Mouse (Mus musculus) embryonic facial prominence, embryonic 15.5 days (tissue): ENCODE measurements around the gene Ube2g2. TPM values are rescaled to one million over a fixed set of nuclear protein-coding genes. Genes with fewer than 3 reads are reported as not detected.
A peak's percentile ranks its signal among the peaks of the same experiment; 100 is the strongest.
"Not testable (repeated sequence)": the region's sequence is repeated elsewhere in the genome, so short reads cannot be mapped to it uniquely, and the experiment has no call there.

Experiments used
- ATAC-seq: fragments of 200-750 bp; cut with Nextera tagmentation; 2 replicates; pipeline ENCODE4 v1.8.0; 2017; ENCODE audit warnings: low read depth, moderate TSS enrichment; ENCODE audit not compliant: insufficient number of reproducible peaks, low FRiP score, low TSS enrichment
- H3K27ac ChIP-seq: fragments of 300-500 bp; sonication (generic); replicated peaks from 2 replicates; pipeline ENCODE4 v1.5.1; 2015; ENCODE audit warnings: mild to moderate bottlenecking, inconsistent platforms
- H3K27me3 ChIP-seq: fragments of 300-500 bp; sonication (generic); 2 replicates; pipeline ENCODE4 v1.6.1; 2015; ENCODE audit warnings: inconsistent platforms
- H3K36me3 ChIP-seq: fragments of 300-500 bp; sonication (generic); 2 replicates; pipeline ENCODE4 v1.6.1; 2015; ENCODE audit warnings: mild to moderate bottlenecking, inconsistent platforms
- H3K4me1 ChIP-seq: fragments of 300-500 bp; sonication (generic); 2 replicates; pipeline ENCODE4 v1.6.1; 2015; ENCODE audit warnings: inconsistent platforms
- H3K4me2 ChIP-seq: fragments of 300-500 bp; sonication (generic); replicated peaks from 2 replicates; pipeline ENCODE4 v1.6.1; 2015; ENCODE audit warnings: mild to moderate bottlenecking, inconsistent platforms
- H3K4me3 ChIP-seq: fragments of 300-500 bp; sonication (generic); replicated peaks from 2 replicates; pipeline ENCODE4 v1.5.1; 2015; ENCODE audit warnings: mild to moderate bottlenecking, inconsistent platforms
- H3K9ac ChIP-seq: fragments of 300-500 bp; sonication (generic); 2 replicates; pipeline ENCODE4 v1.6.1; 2015; ENCODE audit warnings: inconsistent platforms
- H3K9me3 ChIP-seq: fragments of 300-500 bp; sonication (generic); replicated peaks from 2 replicates; pipeline ENCODE4 v1.6.1; 2016; ENCODE audit warnings: inconsistent platforms
- WGBS: fragments of 180-500 bp; shearing (Covaris S2); methylation state at CpG from one replicate; pipeline ENCODE4 v1.1.7; 2015; 5-methylcytosine and 5-hydroxymethylcytosine counted together
- microRNA counts: library from miRNA; unstranded; fragments of <30 nt; microRNA quantifications from one replicate; lab custom pipeline; 2016
- microRNA-seq: library from miRNA; unstranded; fragments of <30 nt; microRNA quantifications from one replicate; pipeline ENCODE4, GENCODE M21; 2016; ENCODE audit warnings: borderline number of aligned reads
- polyA plus RNA-seq: library from polyadenylated mRNA; unstranded; fragments of >200 nt; fragmentation: Nextera tagmentation; extraction: Ambion mirVana; gene quantifications from 2 replicates; pipeline ENCODE4 v1.2.1, GENCODE M21; 2015

Ube2g2 gene
- polyA plus RNA-seq, 1 experiment from 2014 or later = 92.2 TPM

GRCm38 (mm10) chr10:77677562-77677961 is 55.5 kb downstream of the Ube2g2 start:
- peak; percentile 10; the same call in 1 of the 2 replicates for ATAC-seq
- H3K4me2 ChIP-seq = peak overlapping the region; percentile 70
- under 1% methylated on average over 35 of the region's 35 CpGs for WGBS
- no peaks in the 10 kb centered on the region for H3K9me3 ChIP-seq
- H3K9ac ChIP-seq = 0 out of 2 replicates have a peak overlapping the region, but pooled peaks have one; percentile 10
- no peaks in the 10 kb centered on the region for H3K36me3 ChIP-seq
- no peak overlapping the region for H3K27ac ChIP-seq
- H3K4me1 ChIP-seq = peaks cover 24% of the 10 kb centered on the region
- H3K4me3 ChIP-seq = peak overlapping the region; percentile 35
- H3K27me3 ChIP-seq = peaks cover 31% of the 10 kb centered on the region

GRCm38 (mm10) chr10:77682994-77683393 is 60.9 kb downstream of the Ube2g2 start:
- Histone ChIP-seq H3K36me3 (no peaks in the 10 kb centered on the region), H3K4me3 (no peak overlapping the region), H3K9me3 (no peaks in the 10 kb centered on the region), H3K27ac (no peak overlapping the region), H3K9ac (no peak overlapping the region), H3K4me1 (peaks cover 11% of the 10 kb centered on the region), H3K4me2 (no peak overlapping the region), H3K27me3 (peaks cover 40% of the 10 kb centered on the region)
- 62% methylated on average over 7 of the region's 7 CpGs for WGBS
- ATAC-seq = no peak

GRCm38 (mm10) chr10:77684181-77684580 is 62.1 kb downstream of the Ube2g2 start:
- Histone ChIP-seq H3K9ac (no peak overlapping the region), H3K36me3 (no peaks in the 10 kb centered on the region), H3K27me3 (peaks cover 31% of the 10 kb centered on the region), H3K27ac (no peak overlapping the region), H3K4me2 (no peak overlapping the region), H3K4me3 (no peak overlapping the region), H3K9me3 (no peaks in the 10 kb centered on the region), H3K4me1 (peaks cover 7% of the 10 kb centered on the region; the same call in 1 of the 2 replicates)
- no peak for ATAC-seq
- WGBS = 12% methylated on average over 8 of the region's 8 CpGs

GRCm38 (mm10) chr10:77685895-77686664 is 64.0 kb downstream of the Ube2g2 start, which contains the start of gene Tspear:
Gene Tspear (plus strand): TSS chr10:77686569.
- Histone ChIP-seq H3K27ac (peak within 1 kb of the TSS; percentile 58; the same call in 1 of the 2 replicates), H3K4me3 (peak within 1 kb of the TSS; percentile 22), H3K36me3 (no peaks in the 10 kb centered on the region), H3K9me3 (no peaks in the 10 kb centered on the region), H3K9ac (no peak within 1 kb of the TSS), H3K27me3 (peaks cover 31% of the 10 kb centered on the region), H3K4me1 (peaks cover 10% of the 10 kb centered on the region), H3K4me2 (peak within 1 kb of the TSS; percentile 33)
- ATAC-seq = no peak
- WGBS = 3% methylated on average over 22 of the region's 22 CpGs

GRCm38 (mm10) chr10:77687021-77687420 is 64.9 kb downstream of the Ube2g2 start:
- H3K36me3 ChIP-seq = no peaks in the 10 kb centered on the region
- H3K27me3 ChIP-seq = peaks cover 31% of the 10 kb centered on the region
- 0 out of 2 replicates have a peak overlapping the region, but pooled peaks have one; percentile 58 for H3K27ac ChIP-seq
- peak overlapping the region; percentile 22 for H3K4me3 ChIP-seq
- H3K4me1 ChIP-seq = peaks cover 10% of the 10 kb centered on the region
- no peaks in the 10 kb centered on the region for H3K9me3 ChIP-seq
- no peak for ATAC-seq
- no peak overlapping the region for H3K9ac ChIP-seq
- 17% methylated on average over 10 of the region's 10 CpGs for WGBS
- peak overlapping the region; percentile 33 for H3K4me2 ChIP-seq

GRCm38 (mm10) chr10:77690356-77690807 is 68.3 kb downstream of the Ube2g2 start, which contains the start of gene Gm19402:
Gene Gm19402 (minus strand): TSS chr10:77690757.
- not testable (repeated sequence) for H3K4me3 ChIP-seq, H3K4me2 ChIP-seq, H3K36me3 ChIP-seq, H3K4me1 ChIP-seq, H3K27ac ChIP-seq, H3K9ac ChIP-seq, ATAC-seq, H3K9me3 ChIP-seq
- 73% methylated on average over 3 of the region's 3 CpGs for WGBS
- peaks cover 27% of the 10 kb centered on the region for H3K27me3 ChIP-seq

MicroRNA genes within 50 kb of the gene (microRNA counts, 519-probe panel; counts per million panel counts)
- 1,286 counts per million, percentile 6 among the panel's probes with 10 or more counts for microRNA mmu-miR-1930 (lab: Ali Mortazavi, UCI)

Small RNA genes within 50 kb of the gene (microRNA-seq; reads per million reads assigned to microRNA genes)
- gene Mir1930 = 7.2 reads per million, percentile 26 among the genes with 10 or more reads in this experiment

Other genes starting within 250 kb of the Ube2g2 start
- gene Adarb1, start 204.0 kb upstream of the Ube2g2 start, polyA plus RNA-seq = 5.2 and 8.0 TPM in 2 replicates
- gene Fam207a, start 106.5 kb upstream of the Ube2g2 start, polyA plus RNA-seq = 37.5 and 38.8 TPM in 2 replicates
- 2.8 and 3.3 TPM in 2 replicates for gene Itgb2, start 92.0 kb upstream of the Ube2g2 start, polyA plus RNA-seq
- gene Pttg1ip, start 40.6 kb upstream of the Ube2g2 start, polyA plus RNA-seq = 135 and 136 TPM in 2 replicates
- gene Sumo3, start 16.2 kb upstream of the Ube2g2 start, polyA plus RNA-seq = 323 and 339 TPM in 2 replicates
- 3.1 TPM in 1 of 2 replicates, not detected in the other for gene Gm49325, start 16.1 kb upstream of the Ube2g2 start, polyA plus RNA-seq
- 3.3 and 3.4 TPM in 2 replicates for gene Tspear, start 64.3 kb downstream of the Ube2g2 start, polyA plus RNA-seq
- gene Gm19402, start 68.5 kb downstream of the Ube2g2 start, polyA plus RNA-seq = 0.60 and 0.85 TPM in 2 replicates
- gene Gm9508, start 75.0 kb downstream of the Ube2g2 start, polyA plus RNA-seq = 1.0 and 1.9 TPM in 2 replicates
- gene Gm10272, start 84.4 kb downstream of the Ube2g2 start, polyA plus RNA-seq = 0.59 TPM in 1 of 2 replicates, not detected in the other
- gene Gm10024, start 89.2 kb downstream of the Ube2g2 start, polyA plus RNA-seq = 2.2 and 2.8 TPM in 2 replicates
- 0.56 and 1.5 TPM in 2 replicates for gene Gm10142, start 93.5 kb downstream of the Ube2g2 start, polyA plus RNA-seq
- gene Krtap12-1, start 98.3 kb downstream of the Ube2g2 start, polyA plus RNA-seq = 1.1 and 1.8 TPM in 2 replicates
- gene Gm10100, start 104.2 kb downstream of the Ube2g2 start, polyA plus RNA-seq = 0.75 and 1.2 TPM in 2 replicates
- 1.5 and 1.7 TPM in 2 replicates for gene Gm18596, start 120.4 kb downstream of the Ube2g2 start, polyA plus RNA-seq
- gene Gm9736, start 129.1 kb downstream of the Ube2g2 start, polyA plus RNA-seq = 1.5 and 1.9 TPM in 2 replicates
- gene Gm3233, start 137.4 kb downstream of the Ube2g2 start, polyA plus RNA-seq = 0.41 and 0.77 TPM in 2 replicates
- 0.92 TPM in 1 of 2 replicates, not detected in the other for gene Gm3238, start 149.1 kb downstream of the Ube2g2 start, polyA plus RNA-seq
- gene Gm7138, start 154.7 kb downstream of the Ube2g2 start, polyA plus RNA-seq = 1.3 and 1.7 TPM in 2 replicates
- not detected in 2 replicates for gene Gm3250, start 160.3 kb downstream of the Ube2g2 start, polyA plus RNA-seq
- gene Gm7137, start 165.9 kb downstream of the Ube2g2 start, polyA plus RNA-seq = 0.54 TPM in 1 of 2 replicates, not detected in the other
- 0.91 and 1.0 TPM in 2 replicates for gene Gm9639, start 172.8 kb downstream of the Ube2g2 start, polyA plus RNA-seq
- 0.24 and 0.55 TPM in 2 replicates for gene Gm19668, start 176.9 kb downstream of the Ube2g2 start, polyA plus RNA-seq
- gene Gm9507, start 189.6 kb downstream of the Ube2g2 start, polyA plus RNA-seq = 2.0 and 2.1 TPM in 2 replicates
- 2.8 and 3.4 TPM in 2 replicates for gene Gm2696, start 192.4 kb downstream of the Ube2g2 start, polyA plus RNA-seq
- gene Krtap10-4, start 204.8 kb downstream of the Ube2g2 start, polyA plus RNA-seq = 2.6 and 5.3 TPM in 2 replicates
- 2.9 and 3.8 TPM in 2 replicates for gene Krtap10-10, start 213.7 kb downstream of the Ube2g2 start, polyA plus RNA-seq
- gene Gm36176, start 224.5 kb downstream of the Ube2g2 start, polyA plus RNA-seq = 0.73 and 0.88 TPM in 2 replicates
- gene Gm10318, start 230.6 kb downstream of the Ube2g2 start, polyA plus RNA-seq = 3.0 and 3.4 TPM in 2 replicates
- gene Gm3285, start 239.7 kb downstream of the Ube2g2 start, polyA plus RNA-seq = 2.4 and 3.3 TPM in 2 replicates